Mouse (Mus musculus) gastrocnemius, adult 8-10 months (tissue): ENCODE results near the gene Arl8b. TPM values are rescaled to one million over a fixed set of nuclear protein-coding genes. Genes with fewer than 3 reads are reported as not detected.

Source experiments
- DNase-seq, 2 experiments: peaks; one replicate each; pipeline ENCODE4 v3.0.0; 2022; ENCODE audit warnings: low spot score in 2 of 2
- total RNA-seq, 4 experiments: library from RNA; stranded (reverse); gene quantifications; 2 replicates each; pipeline ENCODE4 v1.2.4; 2022

Arl8b gene
- 100 to 1,000 TPM; 116 to 134 (median 123) TPM for total RNA-seq

- DNase-seq = peak; percentile 88 to 95
These were observed at the start of gene Arl8b for GRCm38 (mm10) chr6:108782526-108783183. Gene Arl8b (plus strand): TSS chr6:108783099.

- DNase-seq = peak; percentile 33 to 54
These were observed 46.8 kb upstream of the Arl8b start for GRCm38 (mm10) chr6:108735910-108736750.

- DNase-seq = no peak
These were observed 44.3 kb upstream of the Arl8b start for GRCm38 (mm10) chr6:108738463-108739203.

- DNase-seq = no peak
These were observed 42.3 kb upstream of the Arl8b start for GRCm38 (mm10) chr6:108740579-108740978.

- DNase-seq = no peak
These were observed 39.2 kb upstream of the Arl8b start for GRCm38 (mm10) chr6:108743730-108744129.

GRCm38 (mm10) chr6:108751324-108751723 lies 31.6 kb upstream of the Arl8b start:
- no peak for DNase-seq

- no peak for DNase-seq
These were observed 30.5 kb upstream of the Arl8b start for GRCm38 (mm10) chr6:108752395-108752794.

- no peak for DNase-seq
These were observed 29.4 kb upstream of the Arl8b start for GRCm38 (mm10) chr6:108753536-108753935.

- no peak for DNase-seq
These were observed 28.5 kb upstream of the Arl8b start for GRCm38 (mm10) chr6:108754376-108754775.

- no peak for DNase-seq
These were observed 27.0 kb upstream of the Arl8b start for GRCm38 (mm10) chr6:108755936-108756335.

GRCm38 (mm10) chr6:108758997-108759697 lies 23.8 kb upstream of the Arl8b start:
- DNase-seq = no peak

- peak in 1 of 2 experiments; percentile 38 for DNase-seq
These were observed 23.2 kb upstream of the Arl8b start for GRCm38 (mm10) chr6:108759698-108760039.

GRCm38 (mm10) chr6:108770880-108771279 lies 12.0 kb upstream of the Arl8b start:
- DNase-seq = no peak

GRCm38 (mm10) chr6:108772913-108773312 lies 10.0 kb upstream of the Arl8b start:
- peak; percentile 60 to 61 for DNase-seq

GRCm38 (mm10) chr6:108773480-108773879 lies 9.4 kb upstream of the Arl8b start:
- DNase-seq = no peak

- DNase-seq = no peak
These were observed 6.6 kb upstream of the Arl8b start for GRCm38 (mm10) chr6:108776274-108776673.

- DNase-seq = no peak
These were observed 5.2 kb upstream of the Arl8b start for GRCm38 (mm10) chr6:108777560-108778287.

- no peak for DNase-seq
These were observed 4.5 kb upstream of the Arl8b start for GRCm38 (mm10) chr6:108778399-108778798.

GRCm38 (mm10) chr6:108781865-108782264 lies 1.0 kb upstream of the Arl8b start:
- DNase-seq = no peak

GRCm38 (mm10) chr6:108783184-108783881 lies 434 bp downstream of the Arl8b start:
- DNase-seq = peak; percentile 6 to 15
